Mouse (Mus musculus) ES-Bruce4 (cell line): Measurements from ENCODE around the gene Mast4.

Source experiments
- CTCF ChIP-seq: IDR thresholded peaks from one replicate; pipeline ENCODE4 v1.8.1; 2011; ENCODE audit warnings: low read depth, low read length
- POLR2A ChIP-seq: IDR thresholded peaks from one replicate; pipeline ENCODE4 v1.8.1; 2011; ENCODE audit warnings: low read length; ENCODE audit not compliant: insufficient read depth

DNA sequence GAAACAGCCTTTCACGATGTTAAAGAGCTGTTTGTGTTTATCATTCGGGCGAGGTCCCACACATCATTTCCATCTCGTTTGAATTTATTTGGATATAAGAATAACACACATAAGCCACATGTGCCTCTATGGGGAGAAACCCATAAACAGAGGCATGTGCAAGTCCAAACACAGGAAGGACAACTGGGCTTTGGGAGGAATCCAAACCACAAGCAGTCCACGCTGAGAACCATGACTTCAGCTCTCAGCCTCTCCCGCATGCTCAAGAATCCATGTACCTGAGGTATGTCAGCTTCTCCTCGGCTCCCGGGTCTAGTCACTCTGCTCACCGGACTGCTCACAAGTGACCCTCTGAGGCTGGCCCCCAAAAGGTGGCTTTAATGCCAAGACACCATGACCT, 30.5 kb downstream of the Mast4 start:
- TF ChIP-seq POLR2A (no peak), CTCF (no peak)
